8 mouse cellular contexts compared by ENCODE assay signal in genomic region chr4:81442078-81442981, GRCm38 (mm10). TPM values are rescaled to one million over a fixed set of nuclear protein-coding genes. Genes with fewer than 3 reads are reported as not detected.
DNase-seq lines count a peak whose midpoint lies in the region; ATAC-seq and TF ChIP-seq lines count a peak whose summit lies in the region.

Gene Mpdz (minus strand): TSS chr4:81442815.

- H3K27ac ChIP-seq in hindbrain, embryonic 12.5 days: peak within 1 kb of the TSS; percentile 79
- peak within 1 kb of the TSS; percentile 82 for H3K27ac ChIP-seq in lung, postnatal 0 days (ENCODE audit: low read length)

- peak; percentile 51 for DNase-seq in ZHBTc4 (ENCODE audit: low read depth, low spot score)
- DNase-seq in cerebellum, postnatal 36 days: peak; percentile 65 to 73
- DNase-seq in gastrocnemius, adult 18-20 months (ENCODE audit: low spot score): peak; percentile 59
- peak; percentile 46 to 59 for DNase-seq in layer of hippocampus, postnatal 25 days (ENCODE audit: extremely low spot score in 1 of 2, low spot score in 1 of 2)
- DNase-seq in lung, postnatal 0 days (ENCODE audit: low spot score): peak; percentile 65
- DNase-seq in retina, postnatal 7 days (ENCODE audit: low read depth, low spot score): peak; percentile 43
- DNase-seq in thymus, postnatal 10 days (ENCODE audit: low spot score in 2 of 2): no peak

- no peak for TF ChIP-seq EP300 in lung, postnatal 0 days (IDR thresholded peaks at IDR 0.05)

- peak within 1 kb of the TSS; percentile 86 for H3K9ac ChIP-seq in hindbrain, embryonic 12.5 days
- peak within 1 kb of the TSS; percentile 78 for H3K9ac ChIP-seq in lung, postnatal 0 days (replicated peaks; ENCODE audit: low read depth)

- H3K27me3 ChIP-seq in hindbrain, embryonic 12.5 days: peaks cover 8% of the 10 kb centered on the region; the same call in 1 of the 2 replicates
- H3K27me3 ChIP-seq in lung, postnatal 0 days (replicated peaks; ENCODE audit: insufficient read depth, low read length): no peaks in the 10 kb centered on the region

- TF ChIP-seq CTCF in lung, postnatal 0 days (IDR thresholded peaks at IDR 0.05): no peak

- ATAC-seq in hindbrain, embryonic 12.5 days (ENCODE audit: low FRiP score): peak; percentile 98
- peak; percentile 96 for ATAC-seq in lung, postnatal 0 days

- H3K9me3 ChIP-seq in hindbrain, embryonic 12.5 days (replicated peaks): no peaks in the 10 kb centered on the region
- H3K9me3 ChIP-seq in lung, postnatal 0 days (ENCODE audit: low read length): no peaks in the 10 kb centered on the region

- under 1% methylated on average over 94 of the region's 97 CpGs for WGBS in hindbrain, embryonic 12.5 days
- WGBS in lung, postnatal 0 days: 3% methylated on average over 80 of the region's 97 CpGs

- H3K4me1 ChIP-seq in hindbrain, embryonic 12.5 days: peaks cover 8% of the 10 kb centered on the region; the same call in 1 of the 2 replicates
- no peaks in the 10 kb centered on the region for H3K4me1 ChIP-seq in lung, postnatal 0 days (ENCODE audit: insufficient read depth, low read depth, low read length)

- H3K36me3 ChIP-seq in hindbrain, embryonic 12.5 days: no peaks in the 10 kb centered on the region
- no peaks in the 10 kb centered on the region for H3K36me3 ChIP-seq in lung, postnatal 0 days (ENCODE audit: insufficient read depth, low read length)

- peak within 1 kb of the TSS; percentile 69 for H3K4me2 ChIP-seq in hindbrain, embryonic 12.5 days (replicated peaks)
- peak within 1 kb of the TSS; percentile 87 for H3K4me2 ChIP-seq in lung, postnatal 0 days (replicated peaks; ENCODE audit: low read depth, low read length)

- H3K4me3 ChIP-seq in hindbrain, embryonic 12.5 days: peak within 1 kb of the TSS; percentile 87
- H3K4me3 ChIP-seq in lung, postnatal 0 days (ENCODE audit: low read depth, low read length): peak within 1 kb of the TSS; percentile 83

RNA-seq across cellular contexts. Expression of gene Mpdz, which starts in this region (rescaled TPM):
- 10 to 100 TPM; 60.0 to 64.4 TPM for total RNA-seq in gastrocnemius, adult 18-20 months (2021)
- 40.1 and 44.0 TPM in 2 replicates for polyA plus RNA-seq in hindbrain, embryonic 12.5 days (2016; fragmentation: Nextera tagmentation; extraction: Ambion mirVana)
- 10 to 100 TPM; 71.4 to 77.0 TPM for total RNA-seq in layer of hippocampus, postnatal 25 days (2021)
- 7.4 and 10.8 TPM in 2 replicates for polyA plus RNA-seq in lung, postnatal 0 days (2015; fragmentation: Nextera tagmentation; extraction: Ambion mirVana)

Comparison
In these comparisons a context has a peak if more than half of its experiments do, and no peak if none do; other contexts are left out.
1. DNase-seq: peak in ZHBTc4 (single experiment), cerebellum, postnatal 36 days (2 of 2), gastrocnemius, adult 18-20 months (single experiment), layer of hippocampus, postnatal 25 days (2 of 2), lung, postnatal 0 days (single experiment) and retina, postnatal 7 days (single experiment); none in thymus, postnatal 10 days (0 of 2).